Mouse (Mus musculus) forebrain, embryonic 16.5 days (tissue): Measurements from ENCODE around the gene Slc35f4. TPM values are rescaled to one million over a fixed set of nuclear protein-coding genes. Genes with fewer than 3 reads are reported as not detected.

Experiments used
- ATAC-seq: fragments of 200-750 bp; cut with Nextera tagmentation; 2 replicates; pipeline ENCODE4 v1.8.0; 2017; ENCODE audit warnings: mild to moderate bottlenecking, moderate library complexity
- H3K27ac ChIP-seq: fragments of 300-500 bp; sonication (generic); 2 replicates; pipeline ENCODE4 v1.5.1; 2014; ENCODE audit warnings: low read length, control low read depth
- H3K27me3 ChIP-seq: fragments of 300-500 bp; sonication (generic); replicated peaks from 2 replicates; pipeline ENCODE4 v1.6.1; 2014; ENCODE audit warnings: low read length; ENCODE audit not compliant: control insufficient read depth, insufficient read depth
- H3K36me3 ChIP-seq: fragments of 300-500 bp; sonication (generic); 2 replicates; pipeline ENCODE4 v1.6.1; 2014; ENCODE audit not compliant: control insufficient read depth, insufficient read depth
- H3K4me1 ChIP-seq: fragments of 300-500 bp; sonication (generic); replicated peaks from 2 replicates; pipeline ENCODE4 v1.6.1; 2014; ENCODE audit warnings: low read length; ENCODE audit not compliant: control insufficient read depth, insufficient read depth
- H3K4me2 ChIP-seq: fragments of 300-500 bp; sonication (generic); 2 replicates; pipeline ENCODE4 v1.6.1; 2014; ENCODE audit warnings: mild to moderate bottlenecking, low read length, control low read depth
- H3K4me3 ChIP-seq: fragments of 300-500 bp; sonication (generic); replicated peaks from 2 replicates; pipeline ENCODE4 v1.5.1; 2014; ENCODE audit warnings: mild to moderate bottlenecking, low read length, control low read depth
- H3K9ac ChIP-seq: fragments of 300-500 bp; sonication (generic); replicated peaks from 2 replicates; pipeline ENCODE4 v1.6.1; 2014; ENCODE audit warnings: low read depth, low read length, control low read depth
- H3K9me3 ChIP-seq: fragments of 300-500 bp; sonication (generic); 2 replicates; pipeline ENCODE4 v1.6.1; 2016; ENCODE audit warnings: low read length; ENCODE audit not compliant: control insufficient read depth
- WGBS: fragments of 180-500 bp; shearing (Covaris S2); extraction: QIAGEN DNeasy Blood & Tissue Kit; methylation state at CpG from one replicate; pipeline ENCODE4 v1.1.7; 2014; 5-methylcytosine and 5-hydroxymethylcytosine counted together
- polyA plus RNA-seq: library from polyadenylated mRNA; unstranded; fragments of >200 nt; fragmentation: Nextera tagmentation; extraction: Ambion mirVana; gene quantifications from 2 replicates; pipeline ENCODE4 v1.2.1, GENCODE M21; 2015

Gene Slc35f4
- polyA plus RNA-seq, 1 experiment from 2014 or later, result 9.0 TPM

DNA sequence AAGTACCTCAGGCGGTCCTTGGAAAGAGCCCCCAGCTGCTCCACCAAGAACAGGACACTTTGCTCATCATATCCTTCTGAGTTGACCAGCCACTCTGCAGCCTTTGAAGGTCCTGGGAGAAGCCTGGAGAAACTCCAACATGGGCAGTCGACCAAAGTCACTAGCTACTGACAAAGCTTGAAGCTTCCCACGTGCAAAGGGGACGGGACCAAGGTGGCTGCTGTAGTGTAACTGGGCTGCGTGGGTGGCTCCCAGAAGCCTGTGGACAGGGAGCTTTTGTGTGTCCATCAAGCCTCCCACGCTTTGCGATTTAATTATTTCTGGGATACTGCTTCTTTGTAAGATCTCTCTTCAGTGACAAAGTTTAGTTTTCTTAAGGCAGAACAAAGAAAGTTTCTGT, 211.9 kb downstream of the Slc35f4 start:
- Histone ChIP-seq H3K4me2 (no peak overlapping the region), H3K9ac (no peak overlapping the region), H3K27ac (no peak overlapping the region), H3K36me3 (no peaks in the 10 kb centered on the region), H3K4me1 (peaks cover 26% of the 10 kb centered on the region), H3K4me3 (no peak overlapping the region), H3K27me3 (no peaks in the 10 kb centered on the region), H3K9me3 (no peaks in the 10 kb centered on the region)
- 25% methylated on average over 7 of the region's 7 CpGs for WGBS
- no peak for ATAC-seq

GRCm38 (mm10) chr14:49313376-49313775, 212.5 kb downstream of the Slc35f4 start:
- WGBS, result 75% methylated on average over 8 of the region's 8 CpGs
- Histone ChIP-seq H3K4me1 (peaks cover 26% of the 10 kb centered on the region), H3K27ac (no peak overlapping the region), H3K9me3 (no peaks in the 10 kb centered on the region), H3K9ac (no peak overlapping the region), H3K4me2 (no peak overlapping the region), H3K4me3 (no peak overlapping the region), H3K27me3 (no peaks in the 10 kb centered on the region), H3K36me3 (no peaks in the 10 kb centered on the region)
- no peak for ATAC-seq

GRCm38 (mm10) chr14:49311548-49311947, 214.3 kb downstream of the Slc35f4 start:
- no peak overlapping the region for H3K9ac ChIP-seq
- ATAC-seq, result peak; percentile 81
- H3K9me3 ChIP-seq, result no peaks in the 10 kb centered on the region
- H3K36me3 ChIP-seq, result no peaks in the 10 kb centered on the region
- H3K27me3 ChIP-seq, result no peaks in the 10 kb centered on the region
- H3K27ac ChIP-seq, result peak overlapping the region; percentile 53
- 6% methylated on average over 1 of the region's 1 CpGs for WGBS
- peaks cover 24% of the 10 kb centered on the region for H3K4me1 ChIP-seq
- H3K4me3 ChIP-seq, result no peak overlapping the region
- H3K4me2 ChIP-seq, result no peak overlapping the region

GRCm38 (mm10) chr14:49311091-49311492, 214.8 kb downstream of the Slc35f4 start:
- H3K4me1 ChIP-seq, result peaks cover 21% of the 10 kb centered on the region
- no peaks in the 10 kb centered on the region for H3K36me3 ChIP-seq
- no peak overlapping the region for H3K4me2 ChIP-seq
- H3K4me3 ChIP-seq, result no peak overlapping the region
- WGBS, result 10% methylated on average over 5 of the region's 5 CpGs
- H3K27ac ChIP-seq, result peak overlapping the region; percentile 80
- ATAC-seq, result peak; percentile 94
- H3K9ac ChIP-seq, result no peak overlapping the region
- H3K27me3 ChIP-seq, result no peaks in the 10 kb centered on the region
- no peaks in the 10 kb centered on the region for H3K9me3 ChIP-seq

DNA sequence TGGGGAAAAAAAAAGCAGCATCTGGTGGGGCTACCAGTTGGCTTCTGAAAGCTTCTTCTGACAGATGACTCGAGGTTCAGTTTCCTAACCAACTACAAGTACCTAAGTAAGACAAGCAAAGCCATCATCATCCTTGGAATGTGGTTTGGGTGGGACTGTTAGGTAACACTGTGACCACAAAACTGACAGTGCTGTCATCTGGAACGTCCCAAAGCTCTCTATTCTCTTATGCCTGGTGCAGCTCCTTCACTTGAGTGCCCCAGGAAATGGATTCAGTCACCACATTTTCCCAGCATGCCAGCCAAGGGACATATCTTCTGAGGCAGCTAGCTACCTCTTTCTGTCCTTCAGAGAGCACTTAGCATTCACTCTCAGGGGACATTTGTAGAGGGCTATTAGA, 216.2 kb downstream of the Slc35f4 start:
- H3K4me1 ChIP-seq, result peaks cover 17% of the 10 kb centered on the region
- ATAC-seq, result no peak
- H3K27me3 ChIP-seq, result no peaks in the 10 kb centered on the region
- H3K4me3 ChIP-seq, result no peak overlapping the region
- H3K4me2 ChIP-seq, result no peak overlapping the region
- WGBS, result 84% methylated on average over 2 of the region's 2 CpGs
- no peak overlapping the region for H3K27ac ChIP-seq
- H3K9me3 ChIP-seq, result no peaks in the 10 kb centered on the region
- H3K36me3 ChIP-seq, result no peaks in the 10 kb centered on the region
- no peak overlapping the region for H3K9ac ChIP-seq

DNA sequence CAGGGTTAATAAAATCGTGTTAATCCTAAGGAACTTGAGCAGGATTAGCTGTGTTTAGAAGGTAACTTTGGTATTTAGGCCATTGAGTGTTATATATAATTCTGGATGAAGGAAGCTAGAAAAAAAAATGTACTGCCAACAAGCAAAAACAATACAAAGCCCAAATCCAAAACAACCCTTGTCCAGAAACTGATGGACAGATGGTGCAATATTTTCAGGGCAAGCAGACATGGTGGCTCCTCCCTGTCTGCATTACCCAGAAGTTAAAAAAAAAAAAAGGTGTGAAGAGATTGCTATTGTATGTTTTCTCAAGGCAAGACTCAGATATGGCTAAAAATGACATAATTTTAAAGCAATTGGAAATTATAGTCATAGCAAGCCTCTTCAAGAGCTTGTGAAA, 217.3 kb downstream of the Slc35f4 start:
- Histone ChIP-seq H3K4me1 (peaks cover 14% of the 10 kb centered on the region), H3K27me3 (no peaks in the 10 kb centered on the region), H3K27ac (no peak overlapping the region), H3K36me3 (no peaks in the 10 kb centered on the region), H3K4me3 (no peak overlapping the region), H3K9ac (no peak overlapping the region), H3K9me3 (no peaks in the 10 kb centered on the region), H3K4me2 (no peak overlapping the region)
- ATAC-seq, result no peak
- 68% methylated on average over 1 of the region's 1 CpGs for WGBS

- Histone ChIP-seq H3K4me1 (peaks cover 8% of the 10 kb centered on the region), H3K36me3 (no peaks in the 10 kb centered on the region), H3K27ac (no peak overlapping the region), H3K9ac (no peak overlapping the region), H3K4me2 (no peak overlapping the region), H3K27me3 (no peaks in the 10 kb centered on the region), H3K4me3 (no peak overlapping the region), H3K9me3 (no peaks in the 10 kb centered on the region)
- 88% methylated on average over 3 of the region's 3 CpGs for WGBS
- ATAC-seq, result no peak
Observed at GRCm38 (mm10) chr14:49307842-49308241, 218.0 kb downstream of the Slc35f4 start.

- H3K27me3 ChIP-seq, result no peaks in the 10 kb centered on the region
- no peak overlapping the region for H3K9ac ChIP-seq
- no peak overlapping the region for H3K4me2 ChIP-seq
- H3K27ac ChIP-seq, result no peak overlapping the region
- H3K4me3 ChIP-seq, result no peak overlapping the region
- ATAC-seq, result no peak
- no peaks in the 10 kb centered on the region for H3K9me3 ChIP-seq
- no peaks in the 10 kb centered on the region for H3K36me3 ChIP-seq
- peaks cover under 1% of the 10 kb centered on the region for H3K4me1 ChIP-seq
- 92% methylated on average over 9 of the region's 9 CpGs for WGBS
Observed at GRCm38 (mm10) chr14:49305534-49306409, 220.1 kb downstream of the Slc35f4 start.

DNA sequence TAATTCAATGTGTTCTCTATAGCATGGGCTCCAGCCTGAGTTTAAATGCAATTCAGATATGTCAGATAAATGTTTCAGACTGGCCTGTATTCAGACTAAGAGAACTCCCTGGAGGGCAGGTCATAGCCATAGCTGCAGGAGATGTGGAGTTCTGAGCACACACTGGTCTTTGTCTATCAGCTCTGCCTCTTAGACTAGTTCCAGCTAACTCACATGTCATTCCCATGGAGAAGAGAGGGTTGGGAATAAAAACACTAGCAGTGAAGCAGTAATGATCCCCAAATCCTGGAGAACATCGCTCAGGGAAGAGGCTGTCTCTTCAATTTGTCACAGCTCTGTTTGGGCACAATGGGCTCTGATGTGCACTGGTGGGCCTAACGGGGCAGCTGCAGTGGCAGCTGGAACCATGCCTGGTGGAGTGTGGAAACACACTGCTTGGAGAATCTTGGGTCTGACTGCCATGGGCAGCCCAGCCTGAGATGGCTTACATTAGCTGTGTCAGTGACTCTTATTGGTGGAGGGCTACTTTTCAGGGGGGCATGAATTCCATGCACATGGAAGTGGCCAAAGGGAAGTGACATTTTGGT, 223.5 kb downstream of the Slc35f4 start:
- no peak overlapping the region for H3K9ac ChIP-seq
- no peak for ATAC-seq
- no peak overlapping the region for H3K4me3 ChIP-seq
- H3K4me1 ChIP-seq, result no peaks in the 10 kb centered on the region
- H3K27me3 ChIP-seq, result no peaks in the 10 kb centered on the region
- no peaks in the 10 kb centered on the region for H3K36me3 ChIP-seq
- H3K27ac ChIP-seq, result no peak overlapping the region
- WGBS, result 51% methylated on average over 2 of the region's 2 CpGs
- H3K9me3 ChIP-seq, result no peaks in the 10 kb centered on the region
- no peak overlapping the region for H3K4me2 ChIP-seq
